Comparison of ENCODE assay signal across 7 mouse cellular contexts in genomic region chr7:16613461-16614170, GRCm38 (mm10). TPM values are rescaled to one million over a fixed set of nuclear protein-coding genes. Genes with fewer than 3 reads are reported as not detected.
DNase-seq lines count a peak whose midpoint lies in the region; ATAC-seq lines count a peak whose summit lies in the region.

No protein-coding gene starts in this region.

- peak; percentile 31 to 38 for DNase-seq in left cerebral cortex, postnatal 10 days (ENCODE audit: extremely low spot score in 1 of 2, low spot score in 2 of 2)
- DNase-seq in left cerebral cortex, adult 9 months (ENCODE audit: low spot score in 2 of 2): no peak
- peak; percentile 38 for DNase-seq in ZHBTc4 (ENCODE audit: low read depth, low spot score)
- peak; percentile 30 for DNase-seq in embryo, embryonic 11 days
- peak; percentile 34 for DNase-seq in midbrain, embryonic 10.5 days (ENCODE audit: low spot score)
- no peak for DNase-seq in T-cell, adult 2 months (ENCODE audit: low spot score)

- peak overlapping the region; percentile 84 for H3K9ac ChIP-seq in hindbrain, embryonic 16.5 days (ENCODE audit: low read depth, low read length)

- peak overlapping the region; percentile 77 for H3K4me3 ChIP-seq in hindbrain, embryonic 16.5 days (ENCODE audit: low read length)
- H3K4me3 ChIP-seq in midbrain, embryonic 10.5 days: peak overlapping the region; percentile 95

- 1% methylated on average over 20 of the region's 20 CpGs for WGBS in hindbrain, embryonic 16.5 days
- whole genome bisulfite sequencing in midbrain, embryonic 10.5 days: under 1% methylated on average over 20 of the region's 20 CpGs

- no peak for ATAC-seq in hindbrain, embryonic 16.5 days

- H3K36me3 ChIP-seq in hindbrain, embryonic 16.5 days (ENCODE audit: control insufficient read depth, insufficient read depth, low read length): no peaks in the 10 kb centered on the region
- peaks cover 12% of the 10 kb centered on the region; the same call in 1 of the 2 replicates for H3K36me3 ChIP-seq in midbrain, embryonic 10.5 days

- peaks cover 44% of the 10 kb centered on the region for H3K4me1 ChIP-seq in hindbrain, embryonic 16.5 days (ENCODE audit: control insufficient read depth, insufficient read depth, low read depth, low read length)
- peaks cover 61% of the 10 kb centered on the region for H3K4me1 ChIP-seq in midbrain, embryonic 10.5 days

- H3K9me3 ChIP-seq in hindbrain, embryonic 16.5 days (ENCODE audit: control insufficient read depth, low read length): no peaks in the 10 kb centered on the region
- no peaks in the 10 kb centered on the region for H3K9me3 ChIP-seq in midbrain, embryonic 10.5 days (replicated peaks)

- H3K27ac ChIP-seq in hindbrain, embryonic 16.5 days (ENCODE audit: low read depth, low read length): peak overlapping the region; percentile 100
- H3K27ac ChIP-seq in midbrain, embryonic 10.5 days (replicated peaks): peak overlapping the region; percentile 100

- intact Hi-C loops in left cerebral cortex, postnatal 10 days (cut with DNase I): loop anchor here (5.0 kb wide), 3 partner anchors 56 to 211 kb away; partner anchors contain the start of gene Zc3h4

- H3K4me2 ChIP-seq in hindbrain, embryonic 16.5 days (ENCODE audit: low read length): peak overlapping the region; percentile 89

- H3K27me3 ChIP-seq in hindbrain, embryonic 16.5 days (replicated peaks; ENCODE audit: control insufficient read depth, insufficient read depth, low read length): no peaks in the 10 kb centered on the region; the same call in 1 of the 2 replicates
- H3K27me3 ChIP-seq in midbrain, embryonic 10.5 days (ENCODE audit: low read depth, poor library complexity, severe bottlenecking): peaks cover 12% of the 10 kb centered on the region

RNA-seq across cellular contexts. Expression of gene Arhgap35, which starts 1.2 kb away (rescaled TPM):
- total RNA-seq in left cerebral cortex, postnatal 10 days (2021): 100 to 1,000 TPM; 145 to 147 TPM
- polyA plus RNA-seq in hindbrain, embryonic 16.5 days (2015; fragmentation: Nextera tagmentation; extraction: Ambion mirVana): 28.5 and 33.5 TPM in 2 replicates
- polyA plus RNA-seq in midbrain, embryonic 10.5 days (2016; fragmentation: Nextera tagmentation; extraction: Ambion mirVana): 25.4 and 31.0 TPM in 2 replicates

Comparison
In these comparisons a context has a peak if more than half of its experiments do, and no peak if none do; other contexts are left out.
1. DNase-seq: peak in left cerebral cortex, postnatal 10 days (2 of 2), ZHBTc4 (single experiment), embryo, embryonic 11 days (single experiment) and midbrain, embryonic 10.5 days (single experiment); none in left cerebral cortex, adult 9 months (0 of 2) and T-cell, adult 2 months (single experiment).